Mouse (Mus musculus) midbrain, embryonic 14.5 days (tissue): ENCODE results near the gene Cdr2. TPM values are rescaled to one million over a fixed set of nuclear protein-coding genes. Genes with fewer than 3 reads are reported as not detected.
"Not testable (repeated sequence)": the region's sequence is repeated elsewhere in the genome, so short reads cannot be mapped to it uniquely, and the experiment has no call there.

Source experiments
- ATAC-seq: fragments of 200-750 bp; cut with Nextera tagmentation; 2 replicates; pipeline ENCODE4 v1.8.0; 2017; ENCODE audit warnings: moderate number of reproducible peaks, moderate library complexity; ENCODE audit not compliant: low FRiP score, low TSS enrichment
- DNase-seq: peaks from one replicate; pipeline ENCODE4 v3.0.0-alpha.2; 2015
- H3K27ac ChIP-seq: fragments of 300-500 bp; sonication (generic); replicated peaks from 2 replicates; pipeline ENCODE4 v1.5.1; 2014; ENCODE audit warnings: mild to moderate bottlenecking, low read depth, low read length, moderate library complexity
- H3K27me3 ChIP-seq: fragments of 300-500 bp; sonication (generic); 2 replicates; pipeline ENCODE4 v1.6.1; 2014; ENCODE audit warnings: low read length, control low read depth, mixed read lengths; ENCODE audit not compliant: control insufficient read depth, insufficient read depth
- H3K36me3 ChIP-seq: fragments of 300-500 bp; sonication (generic); 2 replicates; pipeline ENCODE4 v1.6.1; 2014; ENCODE audit warnings: low read length, control low read depth; ENCODE audit not compliant: control insufficient read depth, insufficient read depth
- H3K4me1 ChIP-seq: fragments of 300-500 bp; sonication (generic); 2 replicates; pipeline ENCODE4 v1.6.1; 2014; ENCODE audit warnings: mild to moderate bottlenecking, antibody characterized with exemption, low read length, control low read depth; ENCODE audit not compliant: control insufficient read depth, insufficient read depth
- H3K4me2 ChIP-seq: fragments of 300-500 bp; sonication (generic); 2 replicates; pipeline ENCODE4 v1.6.1; 2014; ENCODE audit warnings: mild to moderate bottlenecking, low read length, moderate library complexity
- H3K4me3 ChIP-seq: fragments of 300-500 bp; sonication (generic); replicated peaks from 2 replicates; pipeline ENCODE4 v1.5.1; 2014; ENCODE audit warnings: low read depth, low read length
- H3K9ac ChIP-seq: fragments of 300-500 bp; sonication (generic); replicated peaks from 2 replicates; pipeline ENCODE4 v1.6.1; 2014; ENCODE audit warnings: mild to moderate bottlenecking, low read length, moderate library complexity
- H3K9me3 ChIP-seq: fragments of 300-500 bp; sonication (generic); 2 replicates; pipeline ENCODE4 v1.6.1; 2016; ENCODE audit warnings: low read length, control low read depth, mixed read lengths; ENCODE audit not compliant: control insufficient read depth
- WGBS: fragments of 180-500 bp; shearing (Covaris S2); extraction: QIAGEN DNeasy Blood & Tissue Kit; methylation state at CpG from one replicate; pipeline ENCODE4 v1.1.7; 2014; 5-methylcytosine and 5-hydroxymethylcytosine counted together
- polyA plus RNA-seq: library from polyadenylated mRNA; unstranded; fragments of >200 nt; fragmentation: Nextera tagmentation; extraction: Ambion mirVana; gene quantifications from 2 replicates; pipeline ENCODE4 v1.2.1, GENCODE M21; 2014

Gene Cdr2
- polyA plus RNA-seq, 1 experiment from 2014 or later: 17.8 TPM

GRCm38 (mm10) chr7:120933680-120934195, 48.4 kb downstream of the Cdr2 start:
- Histone ChIP-seq H3K27me3 (no peaks in the 10 kb centered on the region), H3K9ac (no peak overlapping the region), H3K9me3 (no peaks in the 10 kb centered on the region), H3K4me1 (no peaks in the 10 kb centered on the region), H3K36me3 (peaks cover 98% of the 10 kb centered on the region), H3K27ac (no peak overlapping the region), H3K4me2 (no peak overlapping the region), H3K4me3 (no peak overlapping the region)
- DNase-seq: no peak
- ATAC-seq: no peak
- WGBS: 71% methylated on average over 5 of the region's 5 CpGs

DNA sequence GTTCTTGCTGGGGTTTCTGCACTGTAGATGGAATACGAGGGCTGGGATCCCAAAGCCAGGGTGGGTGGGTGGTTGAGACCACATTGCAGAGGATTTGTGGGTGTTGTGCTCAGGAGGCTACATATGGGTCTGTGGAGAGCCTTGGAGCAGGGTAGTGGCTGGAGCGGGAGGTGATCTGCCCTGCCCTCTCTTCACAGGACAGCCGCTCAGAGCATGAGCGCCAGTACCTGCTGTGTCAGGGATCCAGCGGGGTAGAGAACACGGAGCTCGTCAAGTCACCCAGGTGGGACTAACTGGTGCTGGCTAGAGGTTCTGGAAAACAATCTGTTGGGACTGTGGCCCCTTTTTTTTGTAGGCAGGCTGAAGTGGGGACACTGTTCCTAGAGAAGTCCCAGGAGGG, 49.0 kb downstream of the Cdr2 start:
- H3K27me3 ChIP-seq: no peaks in the 10 kb centered on the region
- H3K4me3 ChIP-seq: no peak overlapping the region
- no peak overlapping the region for H3K27ac ChIP-seq
- DNase-seq (no peak), ATAC-seq (no peak)
- H3K4me1 ChIP-seq: no peaks in the 10 kb centered on the region
- 91% methylated on average over 7 of the region's 7 CpGs for WGBS
- H3K9me3 ChIP-seq: no peaks in the 10 kb centered on the region
- H3K4me2 ChIP-seq: no peak overlapping the region
- peaks cover 98% of the 10 kb centered on the region for H3K36me3 ChIP-seq
- H3K9ac ChIP-seq: no peak overlapping the region

DNA sequence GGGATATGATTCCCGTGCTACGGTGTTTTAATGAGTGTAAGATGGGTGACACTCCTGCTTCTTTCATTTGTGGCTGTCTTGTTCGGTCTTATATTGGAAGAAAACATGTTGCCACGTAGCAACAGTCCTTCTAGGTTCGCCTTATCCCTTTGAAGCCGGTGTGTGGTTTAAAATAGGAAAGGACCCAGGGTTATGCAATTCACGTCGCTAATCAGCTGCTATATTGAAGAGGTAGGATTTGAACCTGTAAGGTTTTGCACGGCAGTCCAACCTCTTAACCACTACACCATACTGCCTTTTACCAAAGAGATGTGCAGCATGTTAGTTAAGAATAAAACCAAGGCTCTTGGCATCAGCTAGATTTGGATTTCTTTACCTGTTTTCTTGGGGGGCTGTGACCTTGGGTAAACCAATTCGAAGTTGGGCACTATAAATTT, 63.6 kb downstream of the Cdr2 start:
- peak overlapping the region; percentile 96 for H3K4me3 ChIP-seq
- no peaks in the 10 kb centered on the region for H3K4me1 ChIP-seq
- H3K27me3 ChIP-seq: no peaks in the 10 kb centered on the region
- H3K36me3 ChIP-seq: no peaks in the 10 kb centered on the region
- peak overlapping the region; percentile 84 for H3K9ac ChIP-seq
- H3K4me2 ChIP-seq: peak overlapping the region; percentile 71
- DNase-seq (peak; percentile 86), ATAC-seq (peak; percentile 74)
- H3K9me3 ChIP-seq: no peaks in the 10 kb centered on the region
- H3K27ac ChIP-seq: peak overlapping the region; percentile 80
- WGBS: 6% methylated on average over 10 of the region's 10 CpGs

DNA sequence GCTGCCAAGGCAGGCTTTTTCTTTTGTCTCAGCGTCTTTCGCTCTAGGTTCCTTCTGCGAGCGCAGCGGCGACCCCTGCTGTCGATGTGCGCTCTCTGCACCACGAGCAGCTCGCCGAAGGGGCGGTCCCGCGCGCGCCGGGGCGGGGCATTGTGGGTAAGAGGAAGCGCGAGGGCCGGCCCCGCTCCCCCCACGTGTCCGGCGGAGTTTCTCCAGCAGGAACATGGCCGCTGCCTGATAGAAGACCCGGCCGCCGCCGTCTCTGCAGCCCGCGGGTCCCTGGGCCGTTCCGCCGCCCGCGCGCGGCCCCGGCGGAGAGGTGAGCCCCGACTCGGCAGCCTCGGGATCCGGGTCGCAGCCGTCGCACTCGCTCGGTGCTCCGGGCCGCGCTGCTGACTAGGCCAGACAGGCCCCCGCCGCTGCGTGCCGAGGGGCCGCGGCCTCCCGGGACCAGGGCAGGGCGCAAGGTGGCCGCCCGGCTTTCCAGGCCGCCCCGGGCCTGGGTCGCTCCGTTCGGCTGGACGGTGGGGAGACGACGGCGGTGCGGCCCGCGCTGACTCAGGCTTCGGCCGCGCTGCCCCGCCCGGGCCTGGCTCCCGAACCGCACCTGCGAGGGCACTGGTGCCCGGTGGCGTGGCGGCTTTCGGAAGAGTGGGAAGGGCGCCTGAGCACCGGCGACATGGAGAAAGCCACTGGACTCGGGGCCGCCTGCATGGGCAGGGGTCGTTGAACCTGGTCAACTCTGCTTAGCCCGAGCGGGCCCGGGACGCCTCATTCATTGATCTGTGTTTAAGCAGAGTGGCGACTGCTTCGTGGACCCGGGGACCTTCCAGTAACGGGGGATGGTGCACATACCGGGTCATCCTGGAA, 64.3 kb downstream of the Cdr2 start, which contains the start of gene Polr3e:
TSS of gene Polr3e (plus strand) at position 153 of the 870 bp plus-strand sequence.
- under 1% methylated on average over 102 of the region's 102 CpGs for WGBS
- peak within 1 kb of the TSS; percentile 96 for H3K4me3 ChIP-seq
- ATAC-seq: peak; percentile 93
- H3K27ac ChIP-seq: peak within 1 kb of the TSS; percentile 80
- H3K9ac ChIP-seq: peak within 1 kb of the TSS; percentile 84
- H3K36me3 ChIP-seq: no peaks in the 10 kb centered on the region
- no peaks in the 10 kb centered on the region for H3K9me3 ChIP-seq
- peak; percentile 99 for DNase-seq
- no peaks in the 10 kb centered on the region for H3K27me3 ChIP-seq
- H3K4me1 ChIP-seq: no peaks in the 10 kb centered on the region
- peak within 1 kb of the TSS; percentile 71 for H3K4me2 ChIP-seq

- Histone ChIP-seq H3K36me3 (no peaks in the 10 kb centered on the region), H3K4me2 (peak overlapping the region; percentile 71), H3K4me3 (peak overlapping the region; percentile 96), H3K9ac (no peak overlapping the region), H3K9me3 (no peaks in the 10 kb centered on the region), H3K4me1 (no peaks in the 10 kb centered on the region), H3K27ac (no peak overlapping the region), H3K27me3 (no peaks in the 10 kb centered on the region)
- 8% methylated on average over 12 of the region's 12 CpGs for WGBS
- ATAC-seq (no peak; the same call in 1 of the 2 replicates), DNase-seq (no peak)
Measured at GRCm38 (mm10) chr7:120917279-120917591, 64.9 kb downstream of the Cdr2 start.

GRCm38 (mm10) chr7:120916262-120916875, 65.7 kb downstream of the Cdr2 start:
- H3K9me3 ChIP-seq: no peaks in the 10 kb centered on the region
- WGBS: 20% methylated on average over 11 of the region's 11 CpGs
- no peaks in the 10 kb centered on the region for H3K36me3 ChIP-seq
- no peak overlapping the region for H3K9ac ChIP-seq
- no peaks in the 10 kb centered on the region for H3K4me1 ChIP-seq
- ATAC-seq (no peak), DNase-seq (no peak)
- H3K4me3 ChIP-seq: no peak overlapping the region
- no peak overlapping the region for H3K27ac ChIP-seq
- no peak overlapping the region for H3K4me2 ChIP-seq
- H3K27me3 ChIP-seq: no peaks in the 10 kb centered on the region

DNA sequence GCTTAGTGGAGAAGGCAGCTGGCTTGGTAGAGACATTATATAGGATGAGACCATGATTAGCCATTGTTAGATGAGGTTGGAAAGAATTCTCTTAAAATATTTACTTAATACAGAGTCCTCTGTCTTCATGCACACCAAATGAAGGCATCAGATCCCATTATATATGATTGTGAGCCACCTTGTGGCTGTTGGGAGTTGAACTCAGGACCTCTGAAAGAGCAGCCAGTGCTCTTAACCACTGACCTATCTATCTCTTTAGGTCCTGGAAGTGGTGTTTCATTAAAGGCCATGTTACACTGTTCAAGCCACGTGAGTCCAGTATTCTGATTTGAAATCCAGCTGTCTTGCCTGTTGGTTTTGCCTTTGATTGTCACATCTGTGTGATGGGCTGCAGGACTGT, 68.8 kb downstream of the Cdr2 start:
- H3K36me3 ChIP-seq: no peaks in the 10 kb centered on the region
- no peak overlapping the region for H3K27ac ChIP-seq
- 45% methylated on average over 1 of the region's 1 CpGs for WGBS
- H3K4me3 ChIP-seq: no peak overlapping the region
- H3K27me3 ChIP-seq: no peaks in the 10 kb centered on the region
- no peak overlapping the region for H3K4me2 ChIP-seq
- no peak overlapping the region for H3K9ac ChIP-seq
- ATAC-seq (no peak), DNase-seq (no peak)
- H3K9me3 ChIP-seq: no peaks in the 10 kb centered on the region
- H3K4me1 ChIP-seq: no peaks in the 10 kb centered on the region

GRCm38 (mm10) chr7:120911268-120911667, 70.8 kb downstream of the Cdr2 start:
- H3K9ac ChIP-seq, H3K4me1 ChIP-seq, ATAC-seq, H3K36me3 ChIP-seq, H3K9me3 ChIP-seq, H3K27me3 ChIP-seq, H3K27ac ChIP-seq, H3K4me3 ChIP-seq, H3K4me2 ChIP-seq, DNase-seq: not testable (repeated sequence)
- 91% methylated on average over 6 of the region's 6 CpGs for WGBS
